Mouse (Mus musculus) thymus, adult 2 months (tissue): ENCODE measurements around the gene Sfxn1.

Source experiments
- CTCF ChIP-seq: fragments of 200-500 bp; IDR thresholded peaks from 2 replicates; pipeline ENCODE4 v1.5.1; 2012; ENCODE audit warnings: mild to moderate bottlenecking, control low read depth, low read length, moderate library complexity, borderline replicate concordance; ENCODE audit not compliant: control insufficient read depth, poor library complexity, insufficient read depth; ENCODE audit errors: extremely low read depth
- POLR2A ChIP-seq: fragments of 200-500 bp; IDR thresholded peaks from 2 replicates; pipeline ENCODE4 v1.6.1; 2012; ENCODE audit warnings: mild to moderate bottlenecking, low read length, control low read depth, moderate library complexity; ENCODE audit not compliant: control insufficient read depth, poor library complexity, insufficient read depth; ENCODE audit errors: extremely low read depth

- no peak for TF ChIP-seq CTCF
- TF ChIP-seq POLR2A, result no peak
These were observed 33.7 kb upstream of the Sfxn1 start for GRCm38 (mm10) chr13:54037936-54038335.
